Mouse (Mus musculus) adrenal gland, postnatal 36 days (tissue): ENCODE data around the gene Gm20388. TPM values are rescaled to one million over a fixed set of nuclear protein-coding genes. Genes with fewer than 3 reads are reported as not detected.
"Not testable (repeated sequence)": the region's sequence is repeated elsewhere in the genome, so short reads cannot be mapped to it uniquely, and the experiment has no call there.

ENCODE experiments used
- DNase-seq, 2 experiments: peaks; one replicate each; pipeline ENCODE4 v3.0.0; 2021; ENCODE audit warnings: mixed read lengths in 1 of 2
- total RNA-seq, 2 experiments: library from RNA; stranded (reverse); gene quantifications; 2 replicates each; pipeline ENCODE4 v1.2.3; 2021

Gm20388 gene
- total RNA-seq, 2 experiments from 2014 or later: 2.4 to 7.4 TPM

- DNase-seq: peak; percentile 70 to 71
These were observed 1741.3 kb downstream of the Gm20388 start for GRCm38 (mm10) chr8:121651874-121652361.

- peak; percentile 99 for DNase-seq
These were observed 1742.2 kb downstream of the Gm20388 start, which contains the start of gene Zcchc14 for GRCm38 (mm10) chr8:121652774-121653323. Gene Zcchc14 (minus strand): TSS chr8:121652901.

DNA sequence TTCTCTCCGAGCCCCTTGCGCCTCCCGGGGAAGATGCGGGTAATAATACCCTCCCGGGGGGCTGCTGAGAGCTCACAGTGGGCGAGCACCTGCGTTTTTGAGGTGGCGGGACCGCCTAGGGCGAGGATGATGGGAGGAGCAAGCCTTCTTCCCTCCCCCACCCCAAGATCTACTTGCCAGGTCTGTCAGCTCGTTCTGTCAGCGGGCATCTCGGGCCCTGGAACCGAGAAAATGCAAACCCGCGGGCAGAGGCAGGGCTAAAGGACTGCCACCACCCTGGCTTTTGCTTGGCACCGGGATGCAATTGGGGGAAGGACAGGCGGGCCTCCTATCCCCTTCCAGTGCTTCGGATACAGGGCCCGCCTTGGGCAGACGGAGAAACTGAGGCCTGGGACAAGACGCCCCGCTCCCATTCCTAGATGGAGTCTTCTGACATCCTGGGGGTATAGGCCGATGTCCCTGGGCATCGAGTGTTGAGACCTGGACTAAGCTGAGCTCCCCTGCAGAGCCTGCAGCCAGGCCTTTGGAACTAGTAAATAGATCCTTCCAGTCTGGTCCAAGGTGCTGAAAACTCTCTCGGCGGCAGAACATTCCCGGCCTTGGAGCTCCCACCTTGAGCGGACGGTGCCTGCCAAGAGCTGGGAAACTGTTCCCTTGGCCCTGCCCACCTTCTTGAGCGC lies 1742.8 kb downstream of the Gm20388 start:
- peak in 1 of 2 experiments; percentile 45 for DNase-seq

GRCm38 (mm10) chr8:121654131-121654530 lies 1743.5 kb downstream of the Gm20388 start:
- DNase-seq: no peak

GRCm38 (mm10) chr8:121654966-121655494 lies 1744.4 kb downstream of the Gm20388 start:
- no peak for DNase-seq

GRCm38 (mm10) chr8:121660602-121661001 lies 1750.0 kb downstream of the Gm20388 start:
- DNase-seq: no peak

GRCm38 (mm10) chr8:121661631-121662357 lies 1751.2 kb downstream of the Gm20388 start:
- no peak for DNase-seq

DNA sequence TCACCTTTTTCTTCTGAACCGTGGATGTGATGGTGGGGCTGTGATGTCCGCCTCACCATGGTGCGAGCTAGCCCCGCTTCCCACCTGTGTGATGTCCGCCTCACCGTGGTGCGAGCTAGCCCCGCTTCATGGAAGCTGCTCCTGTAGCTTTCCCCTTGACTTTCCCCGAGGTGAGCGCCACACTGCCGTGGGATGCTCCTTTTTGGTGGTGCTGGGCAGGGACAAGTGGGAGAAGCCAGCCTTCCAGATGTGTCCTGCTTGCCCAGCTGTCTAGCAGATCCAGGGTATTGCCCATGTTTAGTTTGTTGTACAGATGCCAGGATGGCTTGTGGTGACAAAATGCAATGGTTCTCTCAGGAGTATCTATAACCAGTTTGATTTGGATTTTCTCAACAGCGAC lies 1752.5 kb downstream of the Gm20388 start:
- no peak for DNase-seq

DNA sequence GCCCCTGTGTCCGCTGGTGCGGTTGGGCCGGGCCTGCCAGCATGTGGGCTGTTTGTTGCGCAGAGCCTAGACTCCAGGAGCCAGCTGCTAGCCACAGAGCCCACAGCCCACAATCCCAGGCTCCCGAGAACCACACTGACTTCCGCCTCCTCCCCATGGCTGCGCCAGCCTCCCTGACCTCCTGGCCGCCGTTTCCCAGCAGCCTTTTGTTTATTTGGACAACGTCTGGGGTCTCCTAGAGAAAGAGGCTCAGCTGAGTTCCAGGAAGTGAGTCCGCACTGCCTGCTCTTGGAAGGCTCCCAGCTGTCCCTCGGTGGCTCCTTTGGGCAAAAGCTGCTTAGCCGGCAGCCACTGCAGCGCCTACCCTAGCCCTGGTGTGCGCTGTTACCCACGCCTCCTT lies 1754.7 kb downstream of the Gm20388 start:
- peak; percentile 63 to 70 for DNase-seq

GRCm38 (mm10) chr8:121667936-121668500 lies 1757.4 kb downstream of the Gm20388 start:
- DNase-seq: not testable (repeated sequence)

DNA sequence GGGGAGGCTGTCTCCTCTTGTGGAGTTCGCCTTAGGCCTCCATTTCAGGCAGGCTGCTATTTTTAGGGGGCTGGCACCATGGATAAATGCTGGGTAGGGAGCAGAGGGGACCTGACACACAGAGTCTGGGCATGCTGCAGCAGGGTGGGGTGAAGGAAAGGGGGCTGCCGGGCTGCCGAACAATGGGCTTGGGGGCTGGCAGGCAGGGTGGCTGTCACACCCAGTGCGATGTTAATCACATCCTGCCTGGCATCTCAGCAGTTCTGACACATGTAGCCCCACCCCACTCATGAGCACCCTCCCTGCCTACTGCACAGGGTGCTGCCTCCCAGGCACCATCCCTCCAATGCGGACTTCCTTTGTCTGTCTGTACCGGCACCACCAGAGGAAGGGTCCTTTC lies 1757.9 kb downstream of the Gm20388 start:
- DNase-seq: no peak

- DNase-seq: peak; percentile 53 to 62
These were observed 1758.6 kb downstream of the Gm20388 start for GRCm38 (mm10) chr8:121669208-121669607.

DNA sequence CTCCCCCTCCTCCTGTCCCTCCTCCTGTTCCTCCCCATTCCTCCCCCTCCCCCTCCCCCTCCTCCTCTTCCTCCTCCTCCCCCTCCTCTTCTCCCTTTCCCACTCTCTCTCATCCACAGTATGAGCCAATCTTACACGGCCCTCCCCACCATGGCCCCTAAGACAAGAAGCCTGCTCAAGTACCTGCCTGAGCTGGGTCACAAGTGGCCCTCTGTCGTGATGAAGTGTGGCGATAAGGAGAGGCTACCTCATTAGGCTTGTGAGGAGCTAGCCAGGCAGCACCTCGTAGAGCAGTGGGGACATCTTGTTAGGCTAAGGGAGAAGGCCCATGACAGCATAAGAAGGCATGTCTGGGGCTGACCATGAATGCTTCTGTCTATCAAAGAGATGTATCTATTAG lies 1762.5 kb downstream of the Gm20388 start:
- no peak for DNase-seq

GRCm38 (mm10) chr8:121673917-121674316 lies 1763.3 kb downstream of the Gm20388 start:
- DNase-seq: no peak

DNA sequence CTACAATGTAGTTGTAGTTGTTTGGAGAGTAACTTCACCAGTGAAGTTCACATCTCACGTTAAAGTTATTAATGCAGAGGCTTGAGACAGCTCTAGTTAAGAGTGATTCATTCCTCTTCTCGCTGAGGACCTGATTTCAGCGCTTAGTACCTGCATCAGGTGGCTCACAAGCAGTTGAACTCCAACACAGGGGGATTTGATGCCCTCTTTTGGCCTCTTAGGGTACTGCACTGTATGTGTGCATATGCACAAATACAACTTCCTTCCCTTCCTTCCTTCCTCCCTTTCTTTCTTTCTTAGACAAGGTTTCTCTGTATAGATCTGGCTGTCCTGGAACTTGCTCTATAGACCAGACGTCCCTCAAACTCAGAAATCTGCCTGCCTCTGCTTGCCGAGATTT lies 1763.9 kb downstream of the Gm20388 start:
- DNase-seq: peak in 1 of 2 experiments; percentile 32

DNA sequence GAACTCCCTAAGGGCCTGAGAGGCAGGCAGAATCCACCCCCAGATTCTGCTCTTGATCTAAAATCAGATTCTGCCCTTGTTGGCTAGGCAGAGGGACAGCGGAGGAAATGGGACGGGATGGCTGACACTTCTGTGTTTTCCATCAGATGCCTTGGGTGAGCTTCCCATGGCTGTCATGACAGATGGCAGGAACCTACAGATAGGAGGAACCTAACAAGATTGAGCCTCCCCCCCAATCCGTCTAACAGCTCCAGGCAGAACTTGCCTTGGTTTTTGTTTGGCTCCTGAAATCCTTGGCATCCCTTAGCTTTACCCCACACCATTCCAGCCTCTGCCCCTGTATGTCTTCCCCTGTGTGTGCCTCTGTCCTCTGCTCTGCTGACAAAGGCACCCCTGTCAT lies 1764.5 kb downstream of the Gm20388 start:
- DNase-seq: no peak

DNA sequence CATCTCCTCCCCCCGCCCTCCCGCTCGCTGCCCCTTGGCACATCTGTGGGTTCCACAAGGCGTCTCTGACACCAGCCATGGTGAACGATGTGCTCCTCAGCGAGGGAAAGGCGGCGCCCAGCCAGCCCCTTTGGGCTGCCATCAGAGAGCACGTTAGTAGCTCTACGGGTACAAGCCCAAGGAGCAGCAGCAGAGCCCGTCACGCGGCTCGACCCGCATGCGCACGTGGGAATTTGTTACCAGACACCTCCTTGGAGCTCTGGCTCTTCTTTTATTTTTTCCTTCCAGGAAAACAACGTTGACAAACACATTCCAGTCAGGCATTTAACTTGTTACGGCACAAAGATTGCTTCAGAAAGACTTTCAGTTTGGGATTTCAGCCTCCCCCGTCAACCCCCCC lies 1765.1 kb downstream of the Gm20388 start:
- DNase-seq: peak; percentile 55 to 65

- DNase-seq: no peak
These were observed 1768.1 kb downstream of the Gm20388 start for GRCm38 (mm10) chr8:121678696-121679095.

DNA sequence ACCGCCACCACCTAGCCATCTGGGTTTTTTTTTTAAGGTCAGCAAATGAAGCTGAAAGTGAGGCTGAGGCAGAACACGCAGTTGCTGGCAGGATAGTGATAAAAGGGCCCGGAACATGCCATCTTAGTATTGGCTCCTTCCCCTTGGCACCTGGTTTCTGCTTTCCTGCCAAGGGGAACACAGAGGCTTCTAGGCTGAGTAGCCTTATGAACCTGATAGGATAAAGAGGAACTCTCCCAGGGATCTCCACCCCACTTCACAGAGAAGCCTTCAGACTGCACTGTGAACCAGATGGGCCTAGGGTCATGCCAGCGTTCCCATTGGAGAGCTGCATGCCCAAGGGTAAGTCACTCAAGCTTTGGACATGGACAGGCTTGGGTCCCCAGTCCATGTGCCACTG lies 1770.3 kb downstream of the Gm20388 start:
- no peak for DNase-seq

- no peak for DNase-seq
These were observed 1770.8 kb downstream of the Gm20388 start for GRCm38 (mm10) chr8:121681457-121681856.

GRCm38 (mm10) chr8:121683083-121683832 lies 1772.6 kb downstream of the Gm20388 start:
- DNase-seq: no peak

DNA sequence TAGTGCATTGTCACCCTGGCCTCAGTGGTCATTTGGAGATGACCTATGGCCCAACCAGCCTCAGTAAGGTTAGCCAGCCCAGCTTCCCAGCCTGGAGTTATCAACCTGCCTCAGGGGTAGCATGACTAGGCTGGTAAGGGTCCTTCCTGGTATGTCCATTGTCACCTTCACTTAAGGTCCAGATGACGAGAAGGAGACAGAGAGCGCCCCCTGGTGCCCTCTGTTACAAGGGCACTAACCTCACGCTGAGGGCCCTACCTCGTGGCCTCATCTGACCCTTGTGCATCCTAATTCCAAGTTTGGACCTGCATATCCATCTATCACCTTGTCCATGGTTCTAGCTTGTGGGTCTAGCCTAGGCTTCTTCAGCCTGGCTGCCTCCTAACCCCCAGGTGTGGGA lies 1774.8 kb downstream of the Gm20388 start:
- DNase-seq: peak; percentile 72 to 81
